Mouse (Mus musculus) neural tube, embryonic 15.5 days (tissue): Measurements from ENCODE around the gene Tspoap1. TPM values are rescaled to one million over a fixed set of nuclear protein-coding genes. Genes with fewer than 3 reads are reported as not detected.

Experiments used
- ATAC-seq: fragments of 200-750 bp; cut with Nextera tagmentation; 2 replicates; pipeline ENCODE4 v1.8.0; 2017; ENCODE audit warnings: mild to moderate bottlenecking, moderate TSS enrichment, moderate library complexity; ENCODE audit not compliant: low FRiP score
- H3K27ac ChIP-seq: fragments of 300-500 bp; sonication (generic); replicated peaks from 2 replicates; pipeline ENCODE4 v1.5.1; 2015; ENCODE audit warnings: mild to moderate bottlenecking, inconsistent platforms
- H3K27me3 ChIP-seq: fragments of 300-500 bp; sonication (generic); replicated peaks from 2 replicates; pipeline ENCODE4 v1.6.1; 2015; ENCODE audit warnings: inconsistent platforms
- H3K36me3 ChIP-seq: fragments of 300-500 bp; sonication (generic); 2 replicates; pipeline ENCODE4 v1.6.1; 2015; ENCODE audit warnings: inconsistent platforms
- H3K4me1 ChIP-seq: fragments of 300-500 bp; sonication (generic); 2 replicates; pipeline ENCODE4 v1.6.1; 2015; ENCODE audit warnings: inconsistent platforms
- H3K4me2 ChIP-seq: fragments of 300-500 bp; sonication (generic); 2 replicates; pipeline ENCODE4 v1.6.1; 2015; ENCODE audit warnings: inconsistent platforms, mild to moderate bottlenecking, moderate library complexity
- H3K4me3 ChIP-seq: fragments of 300-500 bp; sonication (generic); replicated peaks from 2 replicates; pipeline ENCODE4 v1.5.1; 2015; ENCODE audit warnings: mild to moderate bottlenecking, inconsistent platforms
- H3K9ac ChIP-seq: fragments of 300-500 bp; sonication (generic); replicated peaks from 2 replicates; pipeline ENCODE4 v1.6.1; 2015; ENCODE audit warnings: mild to moderate bottlenecking, inconsistent platforms
- H3K9me3 ChIP-seq: fragments of 300-500 bp; sonication (generic); replicated peaks from 2 replicates; pipeline ENCODE4 v1.6.1; 2016; ENCODE audit warnings: inconsistent platforms
- WGBS: fragments of 180-500 bp; shearing (Covaris S2); methylation state at CpG from one replicate; pipeline ENCODE4 v1.1.7; 2015; ENCODE audit warnings: mixed read lengths; 5-methylcytosine and 5-hydroxymethylcytosine counted together
- polyA plus RNA-seq: library from polyadenylated mRNA; unstranded; fragments of >200 nt; fragmentation: Nextera tagmentation; extraction: Ambion mirVana; gene quantifications from 2 replicates; pipeline ENCODE4 v1.2.1, GENCODE M21; 2015

Tspoap1 gene
- polyA plus RNA-seq, 1 experiment from 2014 or later: 43.8 TPM

DNA sequence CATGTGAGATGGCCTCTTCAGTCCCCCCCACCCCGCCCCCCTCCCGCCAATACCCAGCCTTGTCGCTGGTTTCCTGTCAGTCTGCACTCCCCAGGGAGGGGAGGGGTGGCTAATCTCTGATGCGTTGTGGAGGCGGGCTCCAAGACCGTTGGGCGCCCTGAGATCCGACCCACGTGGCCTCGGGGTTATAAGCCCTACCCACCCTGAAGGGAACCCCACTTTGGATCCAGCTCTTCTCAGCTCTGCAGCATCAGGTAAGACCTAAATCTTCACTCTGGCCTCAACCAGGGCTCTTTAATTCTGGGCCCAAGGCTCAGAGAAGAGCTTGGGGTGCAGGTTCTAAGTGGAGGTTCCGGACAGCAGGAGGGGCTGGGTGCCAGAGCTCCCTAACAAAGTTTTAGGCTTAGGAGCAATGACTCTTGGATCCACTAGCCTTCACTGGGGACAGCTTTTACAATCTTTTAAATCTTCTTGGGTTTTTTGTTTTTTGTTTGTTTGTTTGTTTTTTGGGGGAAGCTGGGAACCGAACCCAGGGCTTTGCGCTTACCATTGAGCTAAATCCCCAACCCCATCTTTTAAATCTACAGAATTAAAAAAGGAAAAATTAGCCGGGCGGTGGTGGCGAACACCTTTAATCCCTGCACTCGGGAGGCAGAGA, 4.9 kb upstream of the Tspoap1 start:
- Histone ChIP-seq H3K36me3 (no peaks in the 10 kb centered on the region), H3K4me2 (no peak overlapping the region), H3K9ac (no peak overlapping the region), H3K27ac (no peak overlapping the region), H3K4me3 (no peak overlapping the region), H3K4me1 (peaks cover 10% of the 10 kb centered on the region), H3K27me3 (no peaks in the 10 kb centered on the region), H3K9me3 (no peaks in the 10 kb centered on the region)
- no peak for ATAC-seq
- 83% methylated on average over 17 of the region's 17 CpGs for whole genome bisulfite sequencing

DNA sequence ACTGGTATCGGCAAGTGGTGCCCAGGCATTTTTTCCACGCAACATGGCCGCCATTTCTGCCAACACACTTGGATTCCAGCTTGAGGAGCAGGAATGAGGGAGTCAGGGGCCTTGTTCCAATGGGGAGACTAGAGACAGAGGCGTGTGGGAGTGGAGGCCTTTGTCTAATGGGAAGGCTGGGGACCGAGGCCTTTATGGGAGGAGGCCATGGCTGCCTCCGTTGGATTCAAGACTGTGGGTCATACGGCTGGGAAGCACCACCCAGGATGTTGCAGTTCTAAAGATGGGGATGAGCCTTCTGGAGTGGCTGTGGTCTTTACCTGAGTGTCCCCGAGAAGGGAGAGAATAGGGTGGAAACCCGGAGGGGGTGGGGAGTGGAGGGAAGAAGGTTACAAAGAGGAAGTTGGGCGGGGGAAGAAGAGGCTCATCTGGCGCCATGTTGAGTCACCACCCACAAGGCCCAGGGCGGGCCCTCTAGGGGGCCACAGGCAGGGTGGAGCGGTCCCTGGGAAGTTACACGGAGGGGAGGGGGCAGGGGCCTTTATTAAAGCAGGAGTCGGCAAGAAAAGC, 4.0 kb upstream of the Tspoap1 start:
- WGBS: 88% methylated on average over 15 of the region's 15 CpGs
- Histone ChIP-seq H3K4me1 (peaks cover 15% of the 10 kb centered on the region), H3K36me3 (no peaks in the 10 kb centered on the region), H3K4me3 (no peak overlapping the region), H3K9ac (no peak overlapping the region), H3K9me3 (no peaks in the 10 kb centered on the region), H3K4me2 (no peak overlapping the region), H3K27ac (no peak overlapping the region), H3K27me3 (no peaks in the 10 kb centered on the region)
- no peak for ATAC-seq

DNA sequence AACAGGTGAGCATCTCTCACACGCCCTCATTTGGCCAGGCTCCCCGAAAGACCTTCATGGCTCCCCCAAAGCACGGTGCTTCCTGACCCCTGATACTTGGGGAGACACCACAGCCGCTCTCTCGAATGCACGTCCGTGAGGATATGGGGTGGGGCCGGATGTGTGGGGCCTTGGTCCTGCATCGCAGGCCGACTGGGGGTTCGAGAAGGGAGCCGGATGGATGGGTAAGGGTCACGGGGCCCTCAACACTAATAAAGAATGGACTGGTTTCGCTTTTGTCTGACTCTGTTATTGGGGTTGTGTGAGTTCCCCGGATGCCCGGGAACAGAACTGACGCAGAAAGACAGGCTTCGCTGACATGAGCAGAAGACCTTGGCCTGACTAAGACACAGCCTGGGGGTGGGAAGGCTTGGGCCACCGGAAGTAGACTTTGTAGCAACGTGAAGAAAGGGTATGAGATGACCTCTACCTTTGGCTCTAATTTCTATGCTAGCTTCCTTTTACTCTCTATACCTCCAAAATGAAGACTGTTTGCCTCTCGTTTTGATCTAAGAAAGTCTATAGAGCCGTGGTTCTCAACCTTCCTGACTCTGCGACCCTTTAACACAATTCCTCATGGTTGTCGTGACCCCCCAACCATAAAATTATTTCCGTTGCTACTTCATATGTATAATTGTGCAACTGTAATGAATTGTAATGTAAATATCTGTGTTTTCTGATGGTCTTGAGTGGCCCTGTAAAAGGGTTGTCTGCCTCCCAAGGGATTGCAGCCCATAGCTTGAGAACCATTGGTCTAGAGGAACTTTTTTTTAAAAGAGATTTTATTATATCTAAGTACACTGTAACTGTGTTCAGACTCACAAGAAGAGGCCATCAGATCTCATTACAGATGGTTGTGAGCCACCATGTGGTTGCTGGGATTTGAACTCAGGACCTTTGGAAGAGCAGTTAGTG, 3.1 kb upstream of the Tspoap1 start:
- H3K9ac ChIP-seq: no peak overlapping the region
- no peaks in the 10 kb centered on the region for H3K9me3 ChIP-seq
- no peak overlapping the region for H3K4me2 ChIP-seq
- ATAC-seq: no peak
- H3K4me1 ChIP-seq: peaks cover 24% of the 10 kb centered on the region
- H3K4me3 ChIP-seq: no peak overlapping the region
- H3K27ac ChIP-seq: no peak overlapping the region
- H3K36me3 ChIP-seq: no peaks in the 10 kb centered on the region
- no peaks in the 10 kb centered on the region for H3K27me3 ChIP-seq
- 89% methylated on average over 25 of the region's 25 CpGs for WGBS

DNA sequence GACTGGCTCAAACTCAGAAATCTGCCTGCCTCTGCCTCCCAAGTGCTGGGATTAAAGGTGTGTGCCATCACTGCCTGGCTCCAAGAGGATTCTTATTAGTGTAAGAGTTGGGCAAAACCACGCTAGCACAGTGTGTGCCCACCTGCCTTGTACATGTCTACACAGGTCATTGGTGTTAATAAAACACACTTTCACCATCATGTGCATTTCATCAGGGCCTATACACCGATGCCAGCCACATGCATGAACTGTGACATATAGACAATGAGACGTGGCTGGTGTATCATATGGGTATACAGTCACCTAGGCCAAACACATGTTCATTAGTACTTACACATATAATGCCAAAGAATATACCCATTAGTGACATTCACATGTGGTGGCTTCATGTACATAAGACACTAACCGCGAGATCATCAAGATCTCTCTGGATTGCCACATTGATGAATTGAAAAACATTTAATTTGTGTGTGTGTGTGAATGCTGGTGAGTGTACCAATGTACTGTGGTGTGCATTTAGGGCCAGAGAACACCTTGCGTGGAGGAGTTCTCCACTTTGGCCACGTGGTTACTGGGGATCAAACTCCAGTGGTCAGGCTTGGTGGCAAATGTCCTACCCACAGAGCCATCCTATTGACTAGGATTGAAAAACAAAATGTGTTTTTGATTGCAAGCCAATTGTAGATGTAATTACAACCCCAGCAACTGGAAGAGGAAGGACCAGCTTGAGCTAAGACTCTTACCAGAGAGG, 2.0 kb upstream of the Tspoap1 start:
- peaks cover 35% of the 10 kb centered on the region for H3K4me1 ChIP-seq
- H3K4me3 ChIP-seq: no peak overlapping the region
- H3K27ac ChIP-seq: no peak overlapping the region
- H3K9me3 ChIP-seq: no peaks in the 10 kb centered on the region
- no peaks in the 10 kb centered on the region for H3K36me3 ChIP-seq
- H3K4me2 ChIP-seq: no peak overlapping the region
- no peak for ATAC-seq
- no peak overlapping the region for H3K9ac ChIP-seq
- no peaks in the 10 kb centered on the region for H3K27me3 ChIP-seq
- WGBS: 80% methylated on average over 7 of the region's 7 CpGs

DNA sequence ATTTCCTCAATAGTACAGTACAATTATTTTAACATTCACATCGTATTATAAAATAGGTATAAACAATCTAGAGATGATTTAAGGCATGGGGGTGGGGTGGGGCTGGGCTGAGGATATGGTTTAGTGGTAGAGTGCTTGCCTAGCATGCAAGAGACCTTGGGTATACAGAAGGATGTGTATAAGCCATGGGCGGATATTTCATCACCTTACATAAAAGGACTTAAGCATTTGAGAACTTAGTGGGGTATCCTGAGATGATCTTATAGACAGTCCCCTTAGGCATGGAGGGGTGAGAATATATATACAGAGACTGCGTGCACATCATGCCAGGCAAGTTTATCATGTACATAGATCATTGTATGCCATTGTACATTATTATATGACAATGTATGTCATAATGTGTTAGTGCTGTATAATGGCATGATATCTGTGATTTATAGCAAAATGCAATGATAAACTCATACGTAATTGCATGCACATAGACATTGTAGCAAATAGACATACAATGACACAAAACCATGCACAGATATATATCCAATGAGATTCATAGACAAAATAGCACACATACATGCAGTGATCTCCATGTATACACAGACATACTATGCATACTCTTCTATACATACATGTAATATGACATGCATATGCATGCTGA, 1.3 kb upstream of the Tspoap1 start:
- Histone ChIP-seq H3K4me3 (no peak overlapping the region), H3K27ac (no peak overlapping the region), H3K9ac (no peak overlapping the region), H3K4me1 (peaks cover 42% of the 10 kb centered on the region), H3K27me3 (no peaks in the 10 kb centered on the region), H3K9me3 (no peaks in the 10 kb centered on the region), H3K4me2 (no peak overlapping the region), H3K36me3 (no peaks in the 10 kb centered on the region)
- ATAC-seq: no peak
- WGBS: 83% methylated on average over 4 of the region's 4 CpGs

DNA sequence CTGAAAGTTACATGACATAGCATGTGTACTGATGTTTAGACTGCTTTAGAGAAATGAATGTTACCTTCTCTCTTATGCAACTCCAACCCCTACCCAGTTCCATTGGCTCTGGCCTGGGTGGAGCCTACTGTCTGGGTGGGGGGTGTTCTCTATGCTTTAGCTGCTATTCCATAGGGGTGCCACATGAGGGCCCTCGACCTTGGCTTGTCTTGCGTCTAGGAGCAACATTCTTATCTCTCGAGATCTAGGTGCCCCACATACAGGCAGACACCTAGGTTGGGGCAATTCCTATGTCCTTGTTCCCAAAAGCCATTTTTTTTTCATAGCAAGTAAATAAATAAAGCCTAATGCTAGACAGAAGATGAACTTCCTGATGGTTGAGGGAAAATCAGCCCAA, 734 bp upstream of the Tspoap1 start:
- H3K4me1 ChIP-seq: peaks cover 47% of the 10 kb centered on the region
- no peaks in the 10 kb centered on the region for H3K9me3 ChIP-seq
- H3K27ac ChIP-seq: peak overlapping the region; percentile 89
- no peak for ATAC-seq
- H3K4me2 ChIP-seq: peak overlapping the region; percentile 96
- no peak overlapping the region for H3K9ac ChIP-seq
- H3K27me3 ChIP-seq: no peaks in the 10 kb centered on the region
- 6% methylated on average over 3 of the region's 3 CpGs for WGBS
- H3K4me3 ChIP-seq: peak overlapping the region; percentile 71
- H3K36me3 ChIP-seq: no peaks in the 10 kb centered on the region

DNA sequence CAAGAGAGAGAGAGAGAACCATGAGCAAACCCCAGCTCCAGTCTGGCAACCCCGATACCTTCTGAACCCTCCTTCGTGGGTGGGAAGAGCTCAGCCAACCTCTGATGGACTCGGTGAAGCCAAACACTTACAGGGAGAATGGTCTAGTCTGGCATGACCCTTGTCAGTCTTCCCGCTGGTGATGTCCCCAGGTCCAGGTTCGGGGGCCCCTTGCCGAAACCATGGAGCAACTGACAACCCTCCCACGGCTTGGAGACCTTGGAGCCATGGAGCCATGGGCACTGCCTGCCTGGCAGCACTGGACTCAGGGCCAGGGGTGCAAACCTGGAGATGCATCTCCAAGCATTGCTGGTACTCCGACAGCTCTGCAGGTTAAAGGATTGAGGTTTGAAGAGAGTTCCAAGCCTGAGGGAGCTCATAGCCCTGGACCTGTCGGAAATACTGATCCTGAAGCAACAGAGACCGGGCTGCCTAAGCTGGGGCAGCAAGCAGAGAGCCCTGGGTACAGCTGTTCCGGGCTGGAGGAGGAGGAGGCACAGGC, 910 bp downstream of the Tspoap1 start:
- Histone ChIP-seq H3K27me3 (peaks cover 9% of the 10 kb centered on the region), H3K36me3 (0 out of 2 replicates have a peak, but pooled peaks cover 2% of the 10 kb centered on the region), H3K9me3 (no peaks in the 10 kb centered on the region), H3K4me2 (peak overlapping the region; percentile 96), H3K4me3 (peak overlapping the region; percentile 71), H3K27ac (peak overlapping the region; percentile 89), H3K9ac (peak overlapping the region; percentile 80), H3K4me1 (peaks cover 57% of the 10 kb centered on the region)
- no peak for ATAC-seq
- 54% methylated on average over 11 of the region's 11 CpGs for WGBS

DNA sequence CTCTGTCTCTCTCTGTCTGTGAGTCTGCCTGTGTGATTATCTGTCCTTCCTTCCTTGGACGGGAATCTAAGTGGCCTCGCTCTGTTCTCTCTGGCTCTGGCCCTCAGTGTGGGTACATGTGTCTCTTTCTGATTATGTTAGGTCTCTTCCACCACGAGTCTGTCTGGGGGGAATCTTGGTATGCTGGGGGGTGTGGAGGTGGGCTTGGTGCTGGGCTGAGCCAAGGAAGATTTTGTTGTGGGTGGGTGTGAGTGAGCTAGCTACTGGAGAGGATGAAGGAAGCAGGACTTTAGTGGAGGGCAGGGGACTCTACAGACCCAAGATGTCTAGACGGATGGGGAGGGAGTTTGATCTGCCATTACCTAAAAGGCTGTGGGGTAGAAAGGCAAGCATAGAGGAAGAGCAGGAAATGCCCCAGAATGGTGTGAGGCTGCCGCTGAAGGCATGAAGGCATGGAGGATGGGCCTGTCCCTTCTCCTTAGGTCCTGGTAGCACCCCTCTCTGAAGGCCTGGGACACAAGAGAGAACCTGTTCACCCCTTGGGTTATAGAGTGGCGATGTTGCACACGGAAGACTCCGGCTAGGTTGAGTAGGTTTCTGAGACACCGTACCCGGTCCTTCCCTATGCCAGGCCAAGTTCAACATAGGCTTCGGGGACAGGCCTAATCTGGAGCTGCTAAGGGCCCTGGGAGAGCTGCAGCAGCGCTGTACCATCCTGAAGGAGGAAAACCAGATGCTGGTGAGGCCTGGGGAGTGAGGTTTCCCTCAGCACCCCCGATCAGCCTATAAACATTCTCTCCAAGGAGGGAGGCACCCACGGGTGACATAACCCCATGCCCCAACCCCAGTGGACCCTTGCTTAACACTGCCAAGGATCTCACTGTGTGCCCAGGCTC, 1.7 kb downstream of the Tspoap1 start:
- Histone ChIP-seq H3K9ac (peak overlapping the region; percentile 80), H3K27ac (no peak overlapping the region; the same call in 1 of the 2 replicates)

DNA sequence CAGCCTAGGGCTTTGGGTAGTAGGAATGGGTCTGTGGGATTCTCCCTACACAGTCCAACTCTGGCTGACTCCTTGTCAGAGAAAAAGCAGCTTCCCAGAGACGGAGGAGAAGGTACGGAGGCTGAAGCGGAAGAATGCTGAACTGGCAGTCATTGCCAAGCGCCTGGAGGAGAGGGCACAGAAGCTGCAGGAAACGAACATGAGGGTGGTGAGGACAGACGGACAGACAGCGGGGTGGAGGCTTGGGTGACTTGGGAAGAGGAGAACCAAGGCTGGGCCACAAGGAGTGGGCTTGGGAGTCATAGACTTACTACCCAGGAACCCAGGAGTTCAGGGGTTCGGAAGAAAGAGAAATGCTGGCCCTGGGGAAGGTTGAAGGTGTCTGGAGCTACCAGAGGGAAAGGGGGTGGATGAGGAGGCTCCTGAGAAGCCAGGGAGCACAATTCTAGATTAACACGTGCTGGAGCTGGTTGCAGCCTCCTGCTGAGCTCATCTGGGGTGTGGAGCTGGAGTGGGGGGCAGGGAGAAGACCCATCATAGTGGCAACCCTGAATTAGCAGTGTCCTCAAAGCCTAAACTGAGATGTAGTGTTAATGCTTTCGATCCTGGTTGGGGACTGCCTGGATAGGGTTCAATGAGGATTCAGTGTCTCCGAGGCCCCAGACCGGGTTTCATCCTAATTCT, 2.5 kb downstream of the Tspoap1 start:
- peak overlapping the region; percentile 80 for H3K9ac ChIP-seq
- H3K36me3 ChIP-seq: peaks cover 11% of the 10 kb centered on the region; the same call in 1 of the 2 replicates
- 35% methylated on average over 12 of the region's 12 CpGs for WGBS
- peaks cover 57% of the 10 kb centered on the region for H3K4me1 ChIP-seq
- peak overlapping the region; percentile 71 for H3K4me3 ChIP-seq
- no peaks in the 10 kb centered on the region for H3K9me3 ChIP-seq
- peak overlapping the region; percentile 96 for H3K4me2 ChIP-seq
- H3K27ac ChIP-seq: peak overlapping the region; percentile 86
- H3K27me3 ChIP-seq: peaks cover 10% of the 10 kb centered on the region
- ATAC-seq: no peak

More for the DNA sequence above, 1.7 kb downstream of the Tspoap1 start:
- peaks cover 57% of the 10 kb centered on the region for H3K4me1 ChIP-seq
- peak overlapping the region; percentile 96 for H3K4me2 ChIP-seq
- no peak for ATAC-seq
- no peaks in the 10 kb centered on the region for H3K9me3 ChIP-seq
- H3K36me3 ChIP-seq: peaks cover 4% of the 10 kb centered on the region; the same call in 1 of the 2 replicates
- H3K4me3 ChIP-seq: peak overlapping the region; percentile 71
- peaks cover 10% of the 10 kb centered on the region for H3K27me3 ChIP-seq
- 73% methylated on average over 14 of the region's 14 CpGs for WGBS
